In genomic region chr5:74920939-74921338, GRCm38 (mm10) we compare ENCODE assay signal across 26 mouse cellular contexts.
A peak's percentile ranks its signal among the peaks of the same experiment; 100 is the strongest.
DNase-seq lines count a peak whose midpoint lies in the region; ATAC-seq and TF ChIP-seq lines count a peak whose summit lies in the region.
"Had no signal": no experiment of that assay in that cellular context is flagged by ENCODE, and none has a peak within 500 bp of the region (broad histone marks: within the 10 kb centered on the region; RNA-seq: fewer than 3 reads in every experiment).

No protein-coding gene starts in this region.

- H3K4me3 ChIP-seq in kidney, embryonic 15.5 days (replicated peaks): no peak overlapping the region
- H3K4me3 ChIP-seq in liver, adult 2 months (ENCODE audit: insufficient read depth, low read depth, low read length): no peak overlapping the region
- no peak overlapping the region for H3K4me3 ChIP-seq in liver, postnatal 0 days (ENCODE audit: low read depth, low read length)
- H3K4me3 ChIP-seq: forebrain, embryonic 10.5 days; forebrain, embryonic 13.5 days; heart, adult 2 months; heart, embryonic 10.5 days; heart, embryonic 13.5 days had no signal

- H3K4me2 ChIP-seq in kidney, embryonic 15.5 days: no peak overlapping the region
- no peak overlapping the region for H3K4me2 ChIP-seq in liver, postnatal 0 days (ENCODE audit: low read depth, low read length)
- H3K4me2 ChIP-seq: forebrain, embryonic 13.5 days; heart, embryonic 13.5 days; hindbrain, embryonic 14.5 days had no signal

- TF ChIP-seq EP300 in liver, postnatal 0 days (IDR thresholded peaks at IDR 0.05; ENCODE audit: low read depth): no peak

- H3K27ac ChIP-seq in kidney, embryonic 15.5 days: no peak overlapping the region
- no peak overlapping the region for H3K27ac ChIP-seq in liver, adult 2 months (replicated peaks; ENCODE audit: insufficient read depth, low read depth, low read length)
- H3K27ac ChIP-seq in liver, postnatal 0 days (ENCODE audit: low read depth): no peak overlapping the region
- H3K27ac ChIP-seq: forebrain, embryonic 10.5 days; forebrain, embryonic 13.5 days; heart, adult 2 months; heart, embryonic 10.5 days; heart, embryonic 13.5 days; hindbrain, embryonic 14.5 days had no signal

- H3K9me3 ChIP-seq in kidney, embryonic 15.5 days (replicated peaks): no peaks in the 10 kb centered on the region
- H3K9me3 ChIP-seq in liver, postnatal 0 days (ENCODE audit: low read length): no peaks in the 10 kb centered on the region
- H3K9me3 ChIP-seq: forebrain, embryonic 10.5 days; forebrain, embryonic 13.5 days; G1E; heart, embryonic 10.5 days; heart, embryonic 13.5 days had no signal

- H3K27me3 ChIP-seq in kidney, embryonic 15.5 days: 0 out of 2 replicates have a peak, but pooled peaks cover 3% of the 10 kb centered on the region
- H3K27me3 ChIP-seq in liver, adult 2 months (ENCODE audit: control insufficient read depth, insufficient read depth, low read length): no peaks in the 10 kb centered on the region
- H3K27me3 ChIP-seq in liver, postnatal 0 days (ENCODE audit: insufficient read depth, low read length): no peaks in the 10 kb centered on the region
- H3K27me3 ChIP-seq: CH12.LX; forebrain, embryonic 13.5 days; heart, embryonic 13.5 days; Patski had no signal

- peak; percentile 17 for DNase-seq in kidney, adult 11 months
- no peak for DNase-seq in kidney, postnatal 14 days
- no peak for DNase-seq in kidney, postnatal 4 days
- peak; percentile 51 for DNase-seq in liver, adult 2 months (ENCODE audit: extremely low read depth, low read depth, low spot score)
- no peak for DNase-seq in liver, postnatal 0 days
- DNase-seq: adrenal gland, postnatal 10 days; adrenal gland, postnatal 36 days; B cell, adult 2 months; cerebellum, adult 18-20 months; cerebellum, adult 9-10 months; cerebellum, postnatal 14 days; gastrocnemius, postnatal 10 days; gastrocnemius, postnatal 36 days; heart, adult 2 months; heart, postnatal 14 days; heart, postnatal 4 days had no signal

- no peaks in the 10 kb centered on the region for H3K79me2 ChIP-seq in liver, adult 2 months (ENCODE audit: control insufficient read depth, insufficient read depth, low read length)

- no peak overlapping the region for H3K9ac ChIP-seq in kidney, embryonic 15.5 days
- H3K9ac ChIP-seq in liver, adult 2 months (ENCODE audit: low read depth, low read length): no peak overlapping the region
- no peak overlapping the region for H3K9ac ChIP-seq in liver, postnatal 0 days (replicated peaks)
- H3K9ac ChIP-seq: forebrain, embryonic 13.5 days; heart, embryonic 13.5 days; hindbrain, embryonic 14.5 days had no signal

- WGBS in kidney, embryonic 15.5 days: 18% methylated on average over 2 of the region's 2 CpGs
- 7% methylated on average over 2 of the region's 2 CpGs for WGBS in liver, adult 2 months
- WGBS in liver, postnatal 0 days (ENCODE audit: insufficient replicate concordance): 16% methylated on average over 2 of the region's 2 CpGs

- TF ChIP-seq CTCF in liver, adult 2 months (IDR thresholded peaks at IDR 0.05; ENCODE audit: low read depth, low read length): no peak
- no peak for TF ChIP-seq CTCF in liver, postnatal 0 days (IDR thresholded peaks at IDR 0.05; ENCODE audit: low read depth)

- peaks cover 19% of the 10 kb centered on the region for H3K4me1 ChIP-seq in kidney, embryonic 15.5 days
- no peaks in the 10 kb centered on the region for H3K4me1 ChIP-seq in liver, adult 2 months (ENCODE audit: control insufficient read depth, insufficient read depth, low read length)
- H3K4me1 ChIP-seq in liver, postnatal 0 days (ENCODE audit: insufficient read depth): peaks cover 6% of the 10 kb centered on the region; the same call in 1 of the 2 replicates
- H3K4me1 ChIP-seq: forebrain, embryonic 13.5 days; heart, embryonic 13.5 days had no signal

- H3K36me3 ChIP-seq in kidney, embryonic 15.5 days: no peaks in the 10 kb centered on the region
- no peaks in the 10 kb centered on the region for H3K36me3 ChIP-seq in liver, adult 2 months (ENCODE audit: control insufficient read depth, insufficient read depth, low read length)
- no peaks in the 10 kb centered on the region for H3K36me3 ChIP-seq in liver, postnatal 0 days (replicated peaks; ENCODE audit: insufficient read depth, low read length)
- H3K36me3 ChIP-seq: forebrain, embryonic 10.5 days; G1E; heart, embryonic 10.5 days; heart, embryonic 13.5 days had no signal

- no peak for TF ChIP-seq POLR2A in liver, adult 2 months (IDR thresholded peaks at IDR 0.05; ENCODE audit: extremely low read depth, insufficient read depth, low read length)

- peak; percentile 50 for ATAC-seq in kidney, embryonic 15.5 days (replicated peaks; ENCODE audit: low FRiP score)
- ATAC-seq in liver, postnatal 0 days: no peak
- ATAC-seq: forebrain, embryonic 13.5 days; forebrain, embryonic 16.5 days; Patski had no signal

Comparison
In these comparisons a context has a peak if more than half of its experiments do, and no peak if none do; other contexts are left out.
1. DNase-seq: peak in kidney, adult 11 months (single experiment) and liver, adult 2 months (single experiment); none in kidney, postnatal 14 days (single experiment), kidney, postnatal 4 days (0 of 2) and liver, postnatal 0 days (single experiment).